In genomic region chr11:69629802-69630201, GRCm38 (mm10) we compare ENCODE assay signal across 13 mouse cellular contexts. TPM values are rescaled to one million over a fixed set of nuclear protein-coding genes. Genes with fewer than 3 reads are reported as not detected.
A peak's percentile ranks its signal among the peaks of the same experiment; 100 is the strongest.
DNase-seq lines count a peak whose midpoint lies in the region; ATAC-seq and TF ChIP-seq lines count a peak whose summit lies in the region.
"Had no signal": no experiment of that assay in that cellular context is flagged by ENCODE, and none has a peak within 500 bp of the region (broad histone marks: within the 10 kb centered on the region; RNA-seq: fewer than 3 reads in every experiment).

No protein-coding gene starts in this region.

- no peak overlapping the region for H3K9ac ChIP-seq in forebrain, embryonic 14.5 days (ENCODE audit: low read length)
- no peak overlapping the region for H3K9ac ChIP-seq in forebrain, embryonic 12.5 days
- H3K9ac ChIP-seq in liver, postnatal 0 days (replicated peaks), result no peak overlapping the region
- no peak overlapping the region for H3K9ac ChIP-seq in liver, embryonic 12.5 days
- H3K9ac ChIP-seq: embryonic facial prominence, embryonic 12.5 days; limb, embryonic 12.5 days had no signal

- no peak for ATAC-seq in forebrain, embryonic 14.5 days
- no peak for ATAC-seq in forebrain, embryonic 12.5 days (ENCODE audit: low FRiP score)
- ATAC-seq in liver, postnatal 0 days, result no peak
- no peak for ATAC-seq in liver, embryonic 12.5 days

- TF ChIP-seq EP300 in liver, postnatal 0 days (IDR thresholded peaks at IDR 0.05; ENCODE audit: low read depth), result no peak

- 68% methylated on average over 1 of the region's 1 CpGs for WGBS in forebrain, embryonic 14.5 days
- WGBS in forebrain, embryonic 12.5 days, result 63% methylated on average over 1 of the region's 1 CpGs
- WGBS in liver, postnatal 0 days (ENCODE audit: insufficient replicate concordance), result 60% methylated on average over 1 of the region's 1 CpGs
- WGBS in liver, embryonic 12.5 days (ENCODE audit: insufficient replicate concordance), result 63% methylated on average over 1 of the region's 1 CpGs

- H3K9me3 ChIP-seq in forebrain, embryonic 14.5 days (replicated peaks; ENCODE audit: control insufficient read depth, low read length), result no peaks in the 10 kb centered on the region
- no peaks in the 10 kb centered on the region for H3K9me3 ChIP-seq in forebrain, embryonic 12.5 days
- no peaks in the 10 kb centered on the region for H3K9me3 ChIP-seq in liver, postnatal 0 days (ENCODE audit: low read length)
- H3K9me3 ChIP-seq in liver, embryonic 12.5 days (replicated peaks), result no peaks in the 10 kb centered on the region
- H3K9me3 ChIP-seq: embryonic facial prominence, embryonic 12.5 days; limb, embryonic 12.5 days had no signal

- peak; percentile 51 for DNase-seq in forebrain, embryonic 14.5 days (ENCODE audit: low spot score)
- no peak for DNase-seq in liver, postnatal 0 days
- DNase-seq in MN1 (ENCODE audit: low spot score), result peak; percentile 28
- peak; percentile 14 for DNase-seq in lung, postnatal 14 days
- DNase-seq in heart, adult 9 months (ENCODE audit: low spot score in 2 of 2), result no peak
- no peak for DNase-seq in adrenal gland, postnatal 25 days
- DNase-seq: heart, postnatal 14 days had no signal

- H3K4me1 ChIP-seq in forebrain, embryonic 14.5 days (ENCODE audit: control insufficient read depth, insufficient read depth, low read length), result peaks cover 8% of the 10 kb centered on the region
- peaks cover 12% of the 10 kb centered on the region for H3K4me1 ChIP-seq in forebrain, embryonic 12.5 days
- peaks cover 8% of the 10 kb centered on the region for H3K4me1 ChIP-seq in liver, postnatal 0 days (ENCODE audit: insufficient read depth)
- peaks cover 26% of the 10 kb centered on the region for H3K4me1 ChIP-seq in liver, embryonic 12.5 days

- H3K36me3 ChIP-seq in forebrain, embryonic 14.5 days (ENCODE audit: control insufficient read depth, insufficient read depth, low read length), result no peaks in the 10 kb centered on the region
- no peaks in the 10 kb centered on the region for H3K36me3 ChIP-seq in forebrain, embryonic 12.5 days (replicated peaks)
- no peaks in the 10 kb centered on the region for H3K36me3 ChIP-seq in liver, postnatal 0 days (replicated peaks; ENCODE audit: insufficient read depth, low read length)
- H3K36me3 ChIP-seq in liver, embryonic 12.5 days, result no peaks in the 10 kb centered on the region
- H3K36me3 ChIP-seq: embryonic facial prominence, embryonic 12.5 days had no signal

- TF ChIP-seq CTCF in liver, postnatal 0 days (IDR thresholded peaks at IDR 0.05; ENCODE audit: low read depth), result peak; percentile 84

- no peak overlapping the region for H3K27ac ChIP-seq in forebrain, embryonic 14.5 days (ENCODE audit: low read depth, low read length)
- H3K27ac ChIP-seq in forebrain, embryonic 12.5 days, result no peak overlapping the region
- no peak overlapping the region for H3K27ac ChIP-seq in liver, postnatal 0 days (ENCODE audit: low read depth)
- H3K27ac ChIP-seq in liver, embryonic 12.5 days, result no peak overlapping the region
- H3K27ac ChIP-seq: embryonic facial prominence, embryonic 12.5 days; limb, embryonic 12.5 days had no signal

- no peak overlapping the region for H3K4me3 ChIP-seq in forebrain, embryonic 14.5 days (ENCODE audit: low read depth, low read length)
- H3K4me3 ChIP-seq in forebrain, embryonic 12.5 days (replicated peaks), result no peak overlapping the region
- no peak overlapping the region for H3K4me3 ChIP-seq in liver, postnatal 0 days (ENCODE audit: low read depth, low read length)
- H3K4me3 ChIP-seq in liver, embryonic 12.5 days, result no peak overlapping the region
- H3K4me3 ChIP-seq: embryonic facial prominence, embryonic 12.5 days; limb, embryonic 12.5 days had no signal

- no peak overlapping the region for H3K4me2 ChIP-seq in forebrain, embryonic 14.5 days (ENCODE audit: low read length)
- no peak overlapping the region for H3K4me2 ChIP-seq in forebrain, embryonic 12.5 days
- H3K4me2 ChIP-seq in liver, postnatal 0 days (ENCODE audit: low read depth, low read length), result no peak overlapping the region
- no peak overlapping the region for H3K4me2 ChIP-seq in liver, embryonic 12.5 days
- H3K4me2 ChIP-seq: embryonic facial prominence, embryonic 12.5 days; limb, embryonic 12.5 days; midbrain, embryonic 11.5 days had no signal

- no peaks in the 10 kb centered on the region for H3K27me3 ChIP-seq in forebrain, embryonic 14.5 days (replicated peaks; ENCODE audit: control insufficient read depth, insufficient read depth, low read length)
- no peaks in the 10 kb centered on the region for H3K27me3 ChIP-seq in forebrain, embryonic 12.5 days
- H3K27me3 ChIP-seq in liver, postnatal 0 days (ENCODE audit: insufficient read depth, low read length), result no peaks in the 10 kb centered on the region
- no peaks in the 10 kb centered on the region for H3K27me3 ChIP-seq in liver, embryonic 12.5 days (replicated peaks)
- H3K27me3 ChIP-seq: embryonic facial prominence, embryonic 12.5 days; limb, embryonic 12.5 days had no signal

RNA-seq across cellular contexts. Expression of gene Fxr2, which starts 3.0 kb away (rescaled TPM):
- 34.2 and 35.0 TPM in 2 replicates for polyA plus RNA-seq in forebrain, embryonic 14.5 days (2014; fragmentation: Nextera tagmentation; extraction: Ambion mirVana)
- 46.0 and 48.9 TPM in 2 replicates for polyA plus RNA-seq in forebrain, embryonic 12.5 days (2016; fragmentation: Nextera tagmentation; extraction: Ambion mirVana)
- polyA plus RNA-seq in liver, postnatal 0 days (2015; fragmentation: Nextera tagmentation; extraction: Ambion mirVana), result 6.8 TPM in 2 replicates
- 22.5 and 23.4 TPM in 2 replicates for polyA plus RNA-seq in liver, embryonic 12.5 days (2016; fragmentation: Nextera tagmentation; extraction: Ambion mirVana)
- 89.7 and 101 TPM in 2 replicates for total RNA-seq in adrenal gland, postnatal 25 days (2021)

RNA-seq across cellular contexts. Expression of gene Sat2, which starts 8.0 kb away (rescaled TPM):
- polyA plus RNA-seq in forebrain, embryonic 14.5 days (2014; fragmentation: Nextera tagmentation; extraction: Ambion mirVana), result 17.6 and 18.2 TPM in 2 replicates
- 15.8 and 21.5 TPM in 2 replicates for polyA plus RNA-seq in forebrain, embryonic 12.5 days (2016; fragmentation: Nextera tagmentation; extraction: Ambion mirVana)
- 15.2 and 18.7 TPM in 2 replicates for polyA plus RNA-seq in liver, postnatal 0 days (2015; fragmentation: Nextera tagmentation; extraction: Ambion mirVana)
- 11.5 and 12.4 TPM in 2 replicates for polyA plus RNA-seq in liver, embryonic 12.5 days (2016; fragmentation: Nextera tagmentation; extraction: Ambion mirVana)
- 6.7 and 16.9 TPM in 2 replicates for total RNA-seq in adrenal gland, postnatal 25 days (2021)

RNA-seq across cellular contexts. Expression of gene Shbg, which starts 12.1 kb away (rescaled TPM):
- polyA plus RNA-seq in forebrain, embryonic 14.5 days (2014; fragmentation: Nextera tagmentation; extraction: Ambion mirVana), result not detected in 2 replicates
- not detected in 2 replicates for polyA plus RNA-seq in forebrain, embryonic 12.5 days (2016; fragmentation: Nextera tagmentation; extraction: Ambion mirVana)
- 4.3 and 4.7 TPM in 2 replicates for polyA plus RNA-seq in liver, postnatal 0 days (2015; fragmentation: Nextera tagmentation; extraction: Ambion mirVana)
- polyA plus RNA-seq in liver, embryonic 12.5 days (2016; fragmentation: Nextera tagmentation; extraction: Ambion mirVana), result 33.0 and 34.9 TPM in 2 replicates
- not detected in 2 replicates for total RNA-seq in adrenal gland, postnatal 25 days (2021)
- total RNA-seq: heart, postnatal 14 days had no signal
- polyA plus RNA-seq: embryonic facial prominence, embryonic 12.5 days; large intestine, adult 2 months; limb, embryonic 12.5 days; midbrain, embryonic 11.5 days had no signal

RNA-seq across cellular contexts. Expression of gene Atp1b2, which starts 24.1 kb away (rescaled TPM):
- 22.0 and 31.5 TPM in 2 replicates for polyA plus RNA-seq in forebrain, embryonic 14.5 days (2014; fragmentation: Nextera tagmentation; extraction: Ambion mirVana)
- 11.9 and 12.6 TPM in 2 replicates for polyA plus RNA-seq in forebrain, embryonic 12.5 days (2016; fragmentation: Nextera tagmentation; extraction: Ambion mirVana)
- 4.0 and 5.3 TPM in 2 replicates for polyA plus RNA-seq in liver, postnatal 0 days (2015; fragmentation: Nextera tagmentation; extraction: Ambion mirVana)
- polyA plus RNA-seq in liver, embryonic 12.5 days (2016; fragmentation: Nextera tagmentation; extraction: Ambion mirVana), result 38.3 and 39.8 TPM in 2 replicates
- total RNA-seq in adrenal gland, postnatal 25 days (2021), result 34.0 and 38.0 TPM in 2 replicates

RNA-seq across cellular contexts. Expression of gene Sox15, which starts 25.3 kb away (rescaled TPM):
- not detected in 2 replicates for polyA plus RNA-seq in forebrain, embryonic 14.5 days (2014; fragmentation: Nextera tagmentation; extraction: Ambion mirVana)
- polyA plus RNA-seq in forebrain, embryonic 12.5 days (2016; fragmentation: Nextera tagmentation; extraction: Ambion mirVana), result not detected in 2 replicates
- polyA plus RNA-seq in liver, postnatal 0 days (2015; fragmentation: Nextera tagmentation; extraction: Ambion mirVana), result 0.13 TPM in 1 of 2 replicates, not detected in the other
- not detected in 2 replicates for polyA plus RNA-seq in liver, embryonic 12.5 days (2016; fragmentation: Nextera tagmentation; extraction: Ambion mirVana)
- total RNA-seq in adrenal gland, postnatal 25 days (2021), result 0.39 TPM in 1 of 2 replicates, not detected in the other
- total RNA-seq: heart, postnatal 14 days had no signal
- polyA plus RNA-seq: embryonic facial prominence, embryonic 12.5 days; large intestine, adult 2 months; limb, embryonic 12.5 days had no signal

Comparison
In these comparisons a context has a peak if more than half of its experiments do, and no peak if none do; other contexts are left out.
1. DNase-seq: peak in forebrain, embryonic 14.5 days (single experiment), MN1 (single experiment) and lung, postnatal 14 days (single experiment); none in liver, postnatal 0 days (single experiment), heart, adult 9 months (0 of 2) and adrenal gland, postnatal 25 days (single experiment).